Mouse (Mus musculus): ENCODE measurements at regions not wholly inside any gene's neighbourhood (a gene's known extent, or its start where the extent isn't known, plus 50 kb on each side); places are given as distances from the start of the nearest gene placed in this dataset.

GRCm38 (mm10) chr15:64487801-64488200 lies 329.7 kb upstream of the Gm21798 start:
- ATAC-seq (replicated peaks) = no peak
- no peak overlapping the region for H3K4me3 ChIP-seq
- H3K4me2 ChIP-seq = no peak overlapping the region
- no peaks in the 10 kb centered on the region for H3K27me3 ChIP-seq (replicated peaks)
- no peaks in the 10 kb centered on the region for H3K4me1 ChIP-seq
- H3K9me3 ChIP-seq = no peaks in the 10 kb centered on the region
- no peak overlapping the region for H3K9ac ChIP-seq
- WGBS = 13% methylated on average over 2 of the region's 3 CpGs
- H3K36me3 ChIP-seq (replicated peaks) = no peaks in the 10 kb centered on the region
- no peak overlapping the region for H3K27ac ChIP-seq

GRCm38 (mm10) chr15:64500783-64501182 lies 316.7 kb upstream of the Gm21798 start:
- no peak for ATAC-seq (replicated peaks)
- no peak overlapping the region for H3K27ac ChIP-seq
- no peak overlapping the region for H3K4me2 ChIP-seq
- no peak overlapping the region for H3K4me3 ChIP-seq
- H3K4me1 ChIP-seq = no peaks in the 10 kb centered on the region
- no peak overlapping the region for H3K9ac ChIP-seq
- no peaks in the 10 kb centered on the region for H3K36me3 ChIP-seq (replicated peaks)
- no peaks in the 10 kb centered on the region for H3K27me3 ChIP-seq (replicated peaks)
- no peaks in the 10 kb centered on the region for H3K9me3 ChIP-seq

- H3K9ac ChIP-seq = no peak overlapping the region
- H3K27ac ChIP-seq = no peak overlapping the region
- H3K9me3 ChIP-seq = no peaks in the 10 kb centered on the region
- no peaks in the 10 kb centered on the region for H3K36me3 ChIP-seq (replicated peaks)
- WGBS = 73% methylated on average over 1 of the region's 1 CpGs
- no peaks in the 10 kb centered on the region for H3K4me1 ChIP-seq
- H3K4me3 ChIP-seq = no peak overlapping the region
- H3K4me2 ChIP-seq = no peak overlapping the region
- no peaks in the 10 kb centered on the region for H3K27me3 ChIP-seq (replicated peaks)
- no peak for ATAC-seq (replicated peaks)
Measured at GRCm38 (mm10) chr15:64501479-64501878, 316.0 kb upstream of the Gm21798 start.

GRCm38 (mm10) chr15:64504751-64505150 lies 312.7 kb upstream of the Gm21798 start:
- H3K4me1 ChIP-seq = no peaks in the 10 kb centered on the region
- H3K27me3 ChIP-seq (replicated peaks) = no peaks in the 10 kb centered on the region
- no peak overlapping the region for H3K4me2 ChIP-seq
- WGBS = 83% methylated on average over 4 of the region's 4 CpGs
- H3K9me3 ChIP-seq = no peaks in the 10 kb centered on the region
- H3K36me3 ChIP-seq (replicated peaks) = no peaks in the 10 kb centered on the region
- H3K4me3 ChIP-seq = no peak overlapping the region
- H3K9ac ChIP-seq = no peak overlapping the region
- ATAC-seq (replicated peaks) = no peak
- no peak overlapping the region for H3K27ac ChIP-seq

GRCm38 (mm10) chr15:64510649-64511048 lies 306.8 kb upstream of the Gm21798 start:
- 85% methylated on average over 2 of the region's 2 CpGs for whole genome bisulfite sequencing
- no peak overlapping the region for H3K4me2 ChIP-seq
- no peak overlapping the region for H3K4me3 ChIP-seq
- no peaks in the 10 kb centered on the region for H3K9me3 ChIP-seq
- no peak for ATAC-seq (replicated peaks)
- no peaks in the 10 kb centered on the region for H3K4me1 ChIP-seq
- no peak overlapping the region for H3K9ac ChIP-seq
- no peaks in the 10 kb centered on the region for H3K27me3 ChIP-seq (replicated peaks)
- no peaks in the 10 kb centered on the region for H3K36me3 ChIP-seq (replicated peaks)
- no peak overlapping the region for H3K27ac ChIP-seq

- Histone ChIP-seq H3K9ac (no peak overlapping the region), H3K4me2 (no peak overlapping the region), H3K36me3 (replicated peaks) (no peaks in the 10 kb centered on the region), H3K4me3 (no peak overlapping the region), H3K27ac (no peak overlapping the region), H3K27me3 (replicated peaks) (no peaks in the 10 kb centered on the region), H3K4me1 (no peaks in the 10 kb centered on the region), H3K9me3 (no peaks in the 10 kb centered on the region)
- WGBS = 55% methylated on average over 2 of the region's 2 CpGs
- ATAC-seq (replicated peaks) = no peak
Measured at GRCm38 (mm10) chr15:64511176-64511575, 306.3 kb upstream of the Gm21798 start.

- WGBS = 91% methylated on average over 3 of the region's 3 CpGs
- Histone ChIP-seq H3K27ac (no peak overlapping the region), H3K4me3 (no peak overlapping the region), H3K4me2 (no peak overlapping the region), H3K4me1 (no peaks in the 10 kb centered on the region), H3K9me3 (no peaks in the 10 kb centered on the region), H3K9ac (no peak overlapping the region), H3K36me3 (replicated peaks) (no peaks in the 10 kb centered on the region), H3K27me3 (replicated peaks) (no peaks in the 10 kb centered on the region)
- ATAC-seq (replicated peaks) = no peak
Measured at GRCm38 (mm10) chr15:64512615-64513014, 304.9 kb upstream of the Gm21798 start.

- no peaks in the 10 kb centered on the region for H3K4me1 ChIP-seq
- H3K4me3 ChIP-seq = no peak overlapping the region
- ATAC-seq (replicated peaks) = no peak
- no peaks in the 10 kb centered on the region for H3K36me3 ChIP-seq (replicated peaks)
- H3K4me2 ChIP-seq = no peak overlapping the region
- no peaks in the 10 kb centered on the region for H3K9me3 ChIP-seq
- H3K9ac ChIP-seq = no peak overlapping the region
- no peaks in the 10 kb centered on the region for H3K27me3 ChIP-seq (replicated peaks)
- H3K27ac ChIP-seq = no peak overlapping the region
Measured at GRCm38 (mm10) chr15:64513501-64514097, 303.9 kb upstream of the Gm21798 start.

- H3K9me3 ChIP-seq = no peaks in the 10 kb centered on the region
- no peaks in the 10 kb centered on the region for H3K36me3 ChIP-seq (replicated peaks)
- no peak overlapping the region for H3K27ac ChIP-seq
- H3K27me3 ChIP-seq (replicated peaks) = no peaks in the 10 kb centered on the region
- no peaks in the 10 kb centered on the region for H3K4me1 ChIP-seq
- H3K4me3 ChIP-seq = no peak overlapping the region
- H3K9ac ChIP-seq = no peak overlapping the region
- ATAC-seq (replicated peaks) = no peak
- H3K4me2 ChIP-seq = no peak overlapping the region
Measured at GRCm38 (mm10) chr15:64515179-64515578, 302.3 kb upstream of the Gm21798 start.

GRCm38 (mm10) chr15:64519207-64519628 lies 298.3 kb upstream of the Gm21798 start:
- no peak for ATAC-seq (replicated peaks)
- WGBS = 74% methylated on average over 4 of the region's 4 CpGs

GRCm38 (mm10) chr15:64520568-64520967 lies 296.9 kb upstream of the Gm21798 start:
- WGBS = 98% methylated on average over 5 of the region's 5 CpGs
- H3K4me2 ChIP-seq = no peak overlapping the region
- H3K9ac ChIP-seq = no peak overlapping the region
- no peaks in the 10 kb centered on the region for H3K27me3 ChIP-seq (replicated peaks)
- no peak overlapping the region for H3K27ac ChIP-seq
- H3K9me3 ChIP-seq = no peaks in the 10 kb centered on the region
- no peak overlapping the region for H3K4me3 ChIP-seq
- no peaks in the 10 kb centered on the region for H3K4me1 ChIP-seq
- H3K36me3 ChIP-seq (replicated peaks) = no peaks in the 10 kb centered on the region
- no peak for ATAC-seq (replicated peaks)

More at GRCm38 (mm10) chr15:64519207-64519628, 298.3 kb upstream of the Gm21798 start:
- H3K4me1 ChIP-seq = no peaks in the 10 kb centered on the region
- H3K36me3 ChIP-seq (replicated peaks) = no peaks in the 10 kb centered on the region
- H3K4me3 ChIP-seq = no peak overlapping the region
- no peak overlapping the region for H3K4me2 ChIP-seq
- H3K27me3 ChIP-seq (replicated peaks) = no peaks in the 10 kb centered on the region
- H3K9ac ChIP-seq = no peak overlapping the region
- no peaks in the 10 kb centered on the region for H3K9me3 ChIP-seq
- no peak overlapping the region for H3K27ac ChIP-seq

GRCm38 (mm10) chr15:64532260-64533120 lies 285.0 kb upstream of the Gm21798 start:
- no peak overlapping the region for H3K9ac ChIP-seq
- no peaks in the 10 kb centered on the region for H3K27me3 ChIP-seq (replicated peaks)
- no peak overlapping the region for H3K4me2 ChIP-seq
- WGBS = 78% methylated on average over 6 of the region's 6 CpGs
- H3K36me3 ChIP-seq (replicated peaks) = no peaks in the 10 kb centered on the region
- H3K9me3 ChIP-seq = no peaks in the 10 kb centered on the region
- no peaks in the 10 kb centered on the region for H3K4me1 ChIP-seq
- no peak for ATAC-seq (replicated peaks)
- no peak overlapping the region for H3K27ac ChIP-seq
- no peak overlapping the region for H3K4me3 ChIP-seq
